Mouse (Mus musculus): ENCODE measurements around the gene Nsun4. TPM values are rescaled to one million over a fixed set of nuclear protein-coding genes. Genes with fewer than 3 reads are reported as not detected.

Nsun4 gene
- total and polyA plus RNA-seq, 3 experiments = 11.8 to 14.9 TPM; not detected in 1

- DNase-seq (ENCODE audit: low read depth, low spot score) = no peak
- Histone ChIP-seq H3K4me3 (ENCODE audit: control insufficient read depth in 1 of 2, insufficient read depth in 1 of 2, low read depth in 2 of 2, low read length in 2 of 2) (no peak overlapping the region), H3K27ac (ENCODE audit: control insufficient read depth, low read depth, low read length) (no peak overlapping the region), H3K4me1 (ENCODE audit: control insufficient read depth in 1 of 2, insufficient read depth in 2 of 2, low read length in 2 of 2) (peaks cover 0 to 5% of the 10 kb centered on the region in 2 experiments; a peak in 1 of 4 replicates), H3K36me3 (ENCODE audit: control insufficient read depth in 1 of 2, insufficient read depth in 2 of 2, low read length in 2 of 2) (peaks cover 0 to 3% of the 10 kb centered on the region in 2 experiments; a peak in 1 of 4 replicates), H3K79me2 (ENCODE audit: control insufficient read depth, insufficient read depth, low read length, poor library complexity) (no peaks in the 10 kb centered on the region), H3K9me3 (replicated peaks; ENCODE audit: insufficient read depth, low read length) (no peaks in the 10 kb centered on the region), H3K9ac (ENCODE audit: control insufficient read depth, low read depth, low read length, poor library complexity, severe bottlenecking) (no peak overlapping the region), H3K27me3 (ENCODE audit: control insufficient read depth in 1 of 2, insufficient read depth in 2 of 2, low read length in 2 of 2) (no peaks in the 10 kb centered on the region)
- TF ChIP-seq BHLHE40 (IDR thresholded peaks at IDR 0.05; ENCODE audit: borderline replicate concordance, low read depth, low read length) (no peak), MEF2A (IDR thresholded peaks at IDR 0.05; ENCODE audit: extremely low read depth, insufficient replicate concordance, low read depth, low read length, poor library complexity, severe bottlenecking) (no peak), ZKSCAN1 (IDR thresholded peaks at IDR 0.05; ENCODE audit: low read depth, low read length) (no peak), HCFC1 (IDR thresholded peaks at IDR 0.05; ENCODE audit: low read depth, low read length) (no peak), SMC3 (IDR thresholded peaks at IDR 0.05; ENCODE audit: low read depth, low read length) (no peak), RAD21 (IDR thresholded peaks at IDR 0.05; ENCODE audit: low read depth, low read length) (no peak), MYB (IDR thresholded peaks at IDR 0.05; ENCODE audit: low read depth, low read length) (no peak), NELFE (IDR thresholded peaks at IDR 0.05; ENCODE audit: low read depth, low read length) (no peak)
These were observed 66.2 kb downstream of the Nsun4 start for GRCm38 (mm10) chr4:115987436-115987835.

- Histone ChIP-seq H3K79me2 (ENCODE audit: control insufficient read depth, insufficient read depth, low read length, poor library complexity) (no peaks in the 10 kb centered on the region), H3K4me3 (ENCODE audit: control insufficient read depth in 1 of 2, insufficient read depth in 1 of 2, low read depth in 2 of 2, low read length in 2 of 2) (peak overlapping the region; percentile 51 to 52), H3K9ac (ENCODE audit: control insufficient read depth, low read depth, low read length, poor library complexity, severe bottlenecking) (peak overlapping the region; percentile 71), H3K9me3 (replicated peaks; ENCODE audit: insufficient read depth, low read length) (no peaks in the 10 kb centered on the region), H3K27ac (ENCODE audit: control insufficient read depth, low read depth, low read length) (peak overlapping the region; percentile 20; the same call in 1 of the 2 replicates), H3K4me1 (ENCODE audit: control insufficient read depth in 1 of 2, insufficient read depth in 2 of 2, low read length in 2 of 2) (peaks cover 0 to 8% of the 10 kb centered on the region in 2 experiments; a peak in 1 of 4 replicates), H3K27me3 (ENCODE audit: control insufficient read depth in 1 of 2, insufficient read depth in 2 of 2, low read length in 2 of 2) (no peaks in the 10 kb centered on the region), H3K36me3 (ENCODE audit: control insufficient read depth in 1 of 2, insufficient read depth in 2 of 2, low read length in 2 of 2) (peaks cover 0 to 3% of the 10 kb centered on the region in 2 experiments; a peak in 1 of 4 replicates)
- DNase-seq (ENCODE audit: low read depth, low spot score) = peak; percentile 97
- TF ChIP-seq CHD1 (IDR thresholded peaks at IDR 0.05; ENCODE audit: low read depth, low read length) (no peak), POLR2AphosphoS5 (IDR thresholded peaks at IDR 0.05; ENCODE audit: borderline replicate concordance, low read depth, low read length) (no peak), CTCF (IDR thresholded peaks at IDR 0.05 in 2 of 3, conservative IDR thresholded peaks at IDR 0.05 in 1 of 3; ENCODE audit: control insufficient read depth in 1 of 3, insufficient read depth in 1 of 3, low read depth in 2 of 3, low read length in 3 of 3, poor library complexity in 1 of 3, severe bottlenecking in 1 of 3) (peak; percentile 26 to 66 (median 66); a peak in 5 of 6 replicates), GATA1 (IDR thresholded peaks at IDR 0.05; ENCODE audit: low read depth, low read length) (peak; percentile 28; the same call in 1 of the 2 replicates), NRF1 (IDR thresholded peaks at IDR 0.05; ENCODE audit: insufficient read depth, low read depth, low read length, poor library complexity, severe bottlenecking) (no peak), UBTF (IDR thresholded peaks at IDR 0.05; ENCODE audit: borderline replicate concordance, insufficient read depth, low read depth, low read length) (no peak), MAFK (IDR thresholded peaks at IDR 0.05; ENCODE audit: borderline replicate concordance, low read depth, low read length) (no peak), TCF12 (IDR thresholded peaks at IDR 0.05; ENCODE audit: low read depth, low read length) (no peak), HCFC1 (IDR thresholded peaks at IDR 0.05; ENCODE audit: low read depth, low read length) (peak; percentile 89), USF1 (IDR thresholded peaks at IDR 0.05; ENCODE audit: low read depth, low read length) (no peak), POLR2AphosphoS2 (IDR thresholded peaks at IDR 0.05; ENCODE audit: low read length) (no peak), ELF1 (IDR thresholded peaks at IDR 0.05; ENCODE audit: low read depth, low read length) (peak; percentile 94), CHD2 (IDR thresholded peaks at IDR 0.05; ENCODE audit: low read length) (no peak), E2F4 (IDR thresholded peaks at IDR 0.05; ENCODE audit: borderline replicate concordance, low read depth, low read length) (no peak), ZNF384 (IDR thresholded peaks at IDR 0.05; ENCODE audit: low read depth, low read length) (no peak), MEF2A (IDR thresholded peaks at IDR 0.05; ENCODE audit: extremely low read depth, insufficient replicate concordance, low read depth, low read length, poor library complexity, severe bottlenecking) (0 out of 2 replicates have a peak, but pooled peaks have one; percentile 29), ZC3H11A (IDR thresholded peaks at IDR 0.05; ENCODE audit: low read depth, low read length) (no peak), EP300 (IDR thresholded peaks at IDR 0.05; ENCODE audit: low read depth in 1 of 2, low read length in 2 of 2) (no peak), USF2 (IDR thresholded peaks at IDR 0.05; ENCODE audit: borderline replicate concordance in 1 of 2, insufficient read depth in 1 of 2, low read depth in 1 of 2, low read length in 2 of 2) (no peak), BHLHE40 (IDR thresholded peaks at IDR 0.05; ENCODE audit: borderline replicate concordance, low read depth, low read length) (no peak), SMC3 (IDR thresholded peaks at IDR 0.05; ENCODE audit: low read depth, low read length) (no peak), JUND (IDR thresholded peaks at IDR 0.05; ENCODE audit: low read depth, low read length) (no peak), MXI1 (IDR thresholded peaks at IDR 0.05; ENCODE audit: low read depth, low read length) (no peak), SIN3A (IDR thresholded peaks at IDR 0.05; ENCODE audit: low read length) (peak; percentile 55; the same call in 1 of the 2 replicates), RAD21 (IDR thresholded peaks at IDR 0.05; ENCODE audit: low read depth, low read length) (no peak), MAZ (IDR thresholded peaks at IDR 0.05; ENCODE audit: low read depth, low read length) (no peak)
These were observed 68.7 kb downstream of the Nsun4 start for GRCm38 (mm10) chr4:115984967-115985366.

Data from MEL (cell line).